Mouse (Mus musculus) 3134 (cell line): ENCODE measurements around the gene Ubald2.
"Not testable (repeated sequence)": the region's sequence is repeated elsewhere in the genome, so short reads cannot be mapped to it uniquely, and the experiment has no call there.

ENCODE experiments used
- DNase-seq: peaks from one replicate; pipeline ENCODE4 v3.0.0-alpha.2; 2011; ENCODE audit warnings: low spot score; ENCODE audit not compliant: insufficient read length; ENCODE audit errors: extremely low read depth

Gene Ubald2

DNA sequence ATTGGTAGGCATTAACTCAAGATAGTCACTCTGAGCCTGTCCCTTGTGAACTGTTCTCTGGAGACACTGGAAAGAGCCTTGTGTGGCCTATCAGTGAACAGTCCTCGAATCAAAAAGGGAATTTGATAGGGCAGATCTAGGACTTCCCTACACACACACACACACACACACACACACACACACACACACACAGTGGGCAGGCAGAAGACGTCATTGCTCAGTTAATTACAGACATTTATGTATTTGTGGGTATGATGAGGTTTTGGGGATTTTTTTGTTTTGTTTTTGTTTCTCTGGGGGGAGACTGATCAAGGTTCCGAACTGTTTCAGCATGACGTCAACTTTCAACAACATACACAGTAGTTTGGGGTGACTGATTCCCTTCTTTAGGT lies 20.3 kb upstream of the Ubald2 start:
- DNase-seq = no peak

DNA sequence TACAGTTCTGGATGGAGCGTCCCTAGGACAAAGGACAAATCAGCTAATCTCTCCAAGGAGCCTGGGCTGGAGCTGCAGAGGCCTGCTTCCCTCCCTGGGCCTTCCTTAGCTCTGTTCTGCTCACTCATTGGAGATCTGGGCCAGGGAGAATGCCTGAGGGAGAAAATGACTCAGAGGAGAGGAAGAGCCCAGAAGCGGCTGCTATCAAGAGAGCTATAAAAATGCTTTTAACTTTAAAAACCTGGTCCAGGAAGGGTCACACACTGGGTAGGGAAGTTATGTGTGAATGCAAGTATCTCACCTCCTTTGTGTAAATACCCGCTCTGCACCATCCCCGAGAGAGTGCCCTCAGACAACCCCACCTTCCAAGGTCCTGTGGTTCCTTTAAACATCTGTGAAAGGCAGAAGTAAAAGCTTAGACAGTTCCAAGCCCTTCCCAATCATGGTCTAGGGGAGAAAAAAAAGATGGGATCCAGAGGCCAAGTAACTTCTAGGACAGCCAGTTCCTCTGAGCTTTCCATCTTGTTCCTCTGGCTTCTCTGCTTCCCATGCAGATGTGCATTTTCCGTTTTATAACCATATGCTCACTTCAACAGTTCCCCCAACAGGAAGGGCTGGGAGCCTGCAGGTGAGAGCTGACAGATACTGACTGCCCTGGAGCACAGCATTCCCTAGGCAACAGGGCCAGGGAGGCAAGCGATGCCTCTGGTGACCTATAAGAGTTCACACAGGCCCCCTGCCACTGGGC lies 17.5 kb upstream of the Ubald2 start:
- DNase-seq = peak; percentile 53

GRCm38 (mm10) chr11:116417054-116417453 lies 16.8 kb upstream of the Ubald2 start:
- no peak for DNase-seq

DNA sequence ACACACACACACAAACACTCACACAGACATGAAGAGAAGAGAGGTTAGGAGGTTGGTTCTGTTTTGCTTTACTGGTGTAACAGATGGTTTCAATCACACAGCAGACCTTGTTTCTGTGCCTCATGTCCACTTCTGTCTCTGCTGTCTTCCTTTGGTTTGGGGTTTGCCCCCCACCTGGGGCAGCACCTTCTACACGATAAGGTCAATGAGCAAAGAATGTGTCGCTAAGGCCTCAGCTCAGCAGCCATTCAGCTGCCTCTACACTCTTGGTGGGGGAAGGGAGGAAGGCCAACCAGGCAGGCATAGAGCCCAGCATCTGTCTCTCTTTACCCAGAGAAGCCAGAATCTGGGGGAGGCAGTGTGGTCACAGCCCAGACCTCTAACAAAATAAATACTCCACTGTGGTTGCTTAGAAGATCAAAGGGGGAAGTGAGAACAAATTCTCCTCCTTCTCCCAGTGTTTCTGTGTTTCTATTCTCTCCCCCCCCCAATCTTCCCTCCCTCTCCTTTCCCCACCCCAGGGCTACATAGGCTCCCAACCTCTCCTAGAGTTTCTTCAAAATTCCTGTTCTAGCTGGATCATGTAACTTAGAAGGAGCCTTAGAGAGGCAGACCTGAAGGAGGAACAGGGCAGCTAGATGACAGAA lies 15.6 kb upstream of the Ubald2 start:
- no peak for DNase-seq

GRCm38 (mm10) chr11:116418841-116419462 lies 14.9 kb upstream of the Ubald2 start:
- DNase-seq = no peak

DNA sequence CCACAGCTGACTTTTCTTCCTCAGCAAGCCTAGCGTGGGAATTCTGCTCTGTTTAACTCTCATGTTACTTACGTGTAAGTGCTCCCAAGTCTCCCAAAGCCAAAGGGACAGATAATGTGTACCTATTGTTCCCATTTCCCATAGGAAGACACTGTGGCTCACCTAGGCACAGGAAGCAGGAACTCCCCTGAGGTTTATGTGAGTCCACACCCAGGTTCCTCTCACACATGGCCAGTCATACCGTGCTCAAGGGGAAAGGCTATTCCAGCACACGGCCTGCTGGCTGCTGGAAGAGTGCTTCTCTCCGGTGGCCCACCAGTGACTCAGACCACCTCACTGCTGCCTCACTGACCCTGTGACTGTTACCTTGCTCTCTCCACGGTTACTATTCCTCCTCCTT lies 12.8 kb upstream of the Ubald2 start:
- DNase-seq = no peak

DNA sequence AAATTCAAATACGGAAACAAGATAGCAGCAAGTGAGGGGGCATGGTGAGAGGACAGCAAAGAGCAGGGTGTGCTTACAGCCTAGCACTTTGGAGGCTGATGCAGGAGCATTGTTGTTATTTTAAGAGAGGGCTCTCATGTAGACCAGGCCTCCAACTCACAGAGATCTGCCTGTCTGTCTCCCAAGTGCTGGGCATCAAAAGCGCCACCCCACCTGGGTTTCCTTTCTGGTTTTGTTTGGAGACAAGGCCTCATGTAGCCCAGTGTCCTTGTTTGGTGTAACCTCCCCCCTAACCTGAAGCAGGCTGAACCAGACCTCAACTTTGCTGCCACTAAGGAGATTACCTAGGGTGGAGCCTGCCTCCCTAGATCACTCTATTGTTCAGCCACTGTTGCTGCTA lies 11.3 kb upstream of the Ubald2 start:
- no peak for DNase-seq

DNA sequence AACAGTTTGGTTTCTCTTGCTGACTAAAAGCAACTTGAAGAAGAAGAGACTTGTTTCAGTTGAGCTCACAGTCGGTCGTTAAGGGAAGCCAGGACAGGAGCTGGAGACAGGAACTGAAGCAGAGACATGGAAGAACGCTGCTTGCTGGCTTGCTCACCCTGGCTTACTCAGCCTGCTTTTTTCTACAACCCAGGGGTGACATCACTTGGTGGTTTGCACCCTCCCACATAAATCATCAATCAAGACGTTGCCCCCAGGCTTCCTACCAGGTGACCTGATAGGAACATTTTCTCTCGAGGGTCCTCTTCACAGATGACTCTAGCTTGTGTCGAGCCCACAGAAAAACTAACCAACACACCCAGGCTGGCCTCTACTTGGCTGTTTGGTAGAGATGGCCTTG lies 10.7 kb upstream of the Ubald2 start:
- no peak for DNase-seq

GRCm38 (mm10) chr11:116423782-116424620 lies 9.9 kb upstream of the Ubald2 start:
- DNase-seq = no peak

GRCm38 (mm10) chr11:116424621-116425407 lies 9.1 kb upstream of the Ubald2 start:
- no peak for DNase-seq

- not testable (repeated sequence) for DNase-seq
These were observed 7.6 kb upstream of the Ubald2 start for GRCm38 (mm10) chr11:116426328-116426727.

DNA sequence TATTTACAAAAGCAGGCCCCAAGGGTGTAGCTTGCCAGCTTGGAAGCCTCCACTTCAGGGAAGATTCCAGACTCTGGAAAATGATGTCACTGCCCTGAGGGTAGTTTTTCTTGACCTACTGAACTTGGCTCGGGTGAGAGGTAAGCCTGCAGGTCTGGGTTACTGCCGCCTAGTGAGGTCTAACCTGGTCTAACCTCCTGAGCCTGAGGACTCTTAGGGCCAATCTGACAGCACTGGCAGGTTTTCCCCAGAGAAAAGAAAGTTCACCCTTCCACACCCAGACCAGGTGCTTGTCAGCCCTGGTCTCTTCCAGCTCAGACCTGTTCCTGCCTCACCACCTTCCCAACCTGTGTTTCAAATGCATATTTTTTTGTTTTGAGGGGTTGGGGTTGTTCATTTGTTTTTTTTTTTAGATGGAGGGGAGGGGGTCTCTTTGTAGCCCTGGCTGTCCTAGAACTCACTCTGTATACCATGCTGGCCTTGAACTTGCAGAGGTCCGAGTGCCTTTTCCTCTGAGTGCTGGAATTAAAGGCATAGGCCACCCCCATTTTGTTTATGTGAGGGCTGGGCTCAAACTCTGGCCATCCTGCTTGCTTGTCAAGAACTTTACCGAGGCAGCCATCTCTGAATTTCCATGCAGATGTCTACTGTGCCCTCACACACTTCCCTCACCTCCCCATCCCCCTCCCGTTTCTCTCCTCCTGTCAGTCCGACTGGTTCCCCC lies 6.9 kb upstream of the Ubald2 start:
- DNase-seq = no peak

- DNase-seq = no peak
These were observed 4.7 kb upstream of the Ubald2 start for GRCm38 (mm10) chr11:116428872-116429859.

DNA sequence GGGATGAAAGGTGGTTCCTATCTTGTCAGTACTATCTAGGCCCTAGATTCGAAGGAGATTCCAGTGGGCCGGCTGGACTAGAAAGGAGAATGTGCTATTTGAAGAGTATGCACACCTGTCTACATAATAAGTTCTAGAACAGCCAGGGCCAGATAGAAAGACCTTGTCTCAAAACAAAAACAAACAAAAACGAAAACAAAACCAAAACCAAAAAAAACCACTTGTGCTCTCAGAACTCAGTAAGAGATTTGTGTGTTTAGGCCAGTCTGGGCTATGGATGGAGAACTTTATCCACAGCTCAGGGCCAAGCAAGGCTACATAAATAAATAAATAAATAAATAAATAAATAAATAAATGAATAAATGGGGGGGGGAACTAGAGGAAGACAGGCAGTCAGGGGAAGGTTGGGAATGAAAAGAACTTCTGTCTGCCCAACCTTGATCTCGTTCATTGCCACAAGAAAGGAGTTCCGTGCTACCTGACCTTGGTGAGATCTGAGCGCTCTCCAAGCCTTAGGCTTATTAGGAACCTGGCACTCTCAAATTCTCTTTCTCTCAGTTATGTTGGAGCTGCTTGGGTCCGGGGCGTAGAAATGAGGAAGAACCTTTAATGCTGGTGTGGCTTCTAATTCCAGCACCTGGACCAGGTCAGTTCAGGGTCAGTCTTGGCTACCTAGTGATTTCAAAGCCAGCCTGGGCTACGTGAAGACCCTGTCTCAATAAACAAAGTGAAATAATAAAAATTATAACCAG lies 3.9 kb upstream of the Ubald2 start:
- DNase-seq = no peak

DNA sequence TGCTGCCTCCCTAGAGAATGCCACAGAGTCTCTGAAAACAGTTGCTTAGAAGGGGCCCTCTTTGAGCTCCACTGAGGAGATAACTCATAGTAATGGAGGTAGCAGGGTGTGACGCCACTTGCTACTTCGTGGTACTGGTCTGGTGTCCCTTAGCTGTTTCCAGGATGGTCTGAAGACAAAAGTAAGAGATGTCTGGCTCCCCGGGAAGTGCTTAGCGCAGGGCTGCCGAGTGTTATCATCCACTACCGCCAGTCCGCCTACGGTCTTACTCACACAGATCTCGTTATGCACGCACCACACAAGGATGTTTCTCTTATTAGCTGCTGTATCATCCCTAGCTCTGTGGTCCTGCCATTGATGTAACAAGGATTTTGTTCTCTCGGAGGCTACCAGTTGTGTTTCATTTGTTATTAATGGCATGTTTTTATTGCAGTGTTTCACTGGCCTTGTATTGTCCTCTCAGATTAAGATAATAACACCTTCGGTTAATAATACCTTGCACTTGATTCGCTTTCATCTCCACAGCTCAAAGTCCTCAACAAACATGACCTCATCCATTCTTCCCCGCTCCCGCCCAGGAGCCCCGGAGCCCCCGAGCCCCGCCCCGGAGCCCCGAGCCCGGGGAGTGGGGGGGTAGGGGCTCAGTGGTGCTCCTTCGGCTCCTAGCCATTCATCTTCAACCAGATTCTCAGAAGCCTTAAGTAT lies 3.0 kb upstream of the Ubald2 start:
- no peak for DNase-seq

DNA sequence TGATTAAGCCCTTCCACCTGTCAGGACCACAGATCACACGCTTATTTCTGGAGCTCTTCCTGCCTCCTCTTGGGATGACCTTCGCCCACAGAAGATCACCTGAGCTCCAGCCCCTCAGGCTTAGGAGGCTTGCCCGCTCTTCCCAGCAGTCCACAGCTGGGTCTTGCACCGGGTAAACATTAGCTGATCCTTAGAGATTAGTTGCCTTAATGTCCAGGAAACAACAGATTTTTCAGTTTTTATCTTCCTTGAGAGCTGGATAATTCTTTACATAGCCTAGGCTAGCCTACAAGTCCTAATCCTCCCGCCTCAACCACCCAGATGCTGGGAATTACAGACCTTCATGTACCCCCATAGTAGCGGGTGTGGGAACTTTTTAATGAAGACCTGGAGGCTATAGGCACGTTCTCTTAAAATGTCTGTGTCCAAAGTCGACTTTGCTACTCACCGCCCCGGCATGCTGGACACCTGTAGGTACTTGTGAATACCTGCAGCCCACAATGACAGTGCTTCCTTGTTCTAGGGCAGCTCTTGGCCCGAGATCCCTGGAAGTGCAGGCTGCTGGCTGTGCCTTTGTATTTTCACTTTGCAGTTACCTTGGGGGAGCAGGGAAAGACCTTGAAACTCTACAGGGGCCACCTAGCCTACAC lies 2.3 kb upstream of the Ubald2 start:
- DNase-seq = no peak

- no peak for DNase-seq
These were observed 1.8 kb upstream of the Ubald2 start for GRCm38 (mm10) chr11:116432127-116432526.
